Mouse (Mus musculus) lung, adult 2 months (tissue): ENCODE data around the gene Tufm. TPM values are rescaled to one million over a fixed set of nuclear protein-coding genes. Genes with fewer than 3 reads are reported as not detected.

Source experiments
- DNase-seq: peaks from one replicate; pipeline ENCODE4 v3.0.0; 2022
- H3K4me1 ChIP-seq: fragments of 200-500 bp; 2 replicates; pipeline ENCODE4 v1.6.1; 2011; ENCODE audit warnings: low read length; ENCODE audit not compliant: control insufficient read depth, insufficient read depth
- H3K4me3 ChIP-seq: fragments of 200-500 bp; replicated peaks from 2 replicates; pipeline ENCODE3; 2011; ENCODE audit warnings: low read depth, mild to moderate bottlenecking, control low read depth, low read length; ENCODE audit errors: extremely low read depth
- CTCF ChIP-seq: fragments of 200-500 bp; IDR thresholded peaks from 2 replicates; pipeline ENCODE4 v1.5.1; 2011; ENCODE audit warnings: mild to moderate bottlenecking, low read length, control low read depth; ENCODE audit not compliant: insufficient read depth
- POLR2A ChIP-seq: fragments of 200-500 bp; IDR thresholded peaks from 2 replicates; pipeline ENCODE4 v1.6.1; 2011; ENCODE audit warnings: low read depth, mild to moderate bottlenecking, control low read depth, low read length, borderline replicate concordance; ENCODE audit errors: extremely low read depth
- WGBS: fragments of 180-500 bp; shearing (Covaris S2); methylation state at CpG from one replicate; pipeline ENCODE4 v1.1.7; 2018; 5-methylcytosine and 5-hydroxymethylcytosine counted together
- polyA plus RNA-seq: library from polyadenylated mRNA; depleted of rRNA; stranded (reverse); fragments of >200 nt; gene quantifications from 2 replicates; pipeline ENCODE4 v1.2.3, GENCODE M21; 2012; rRNA removed

Gene Tufm
- polyA plus RNA-seq: 53.1 and 71.0 TPM in 2 replicates

GRCm38 (mm10) chr7:126487052-126487483 lies at the start of gene Tufm:
TSS of gene Tufm (plus strand) at chr7:126487361.
- TF ChIP-seq POLR2A: peak; percentile 10; the same call in 1 of the 2 replicates
- no peak for TF ChIP-seq CTCF
- peak; percentile 89 for DNase-seq
- Histone ChIP-seq H3K4me3 (peak within 1 kb of the TSS; percentile 81), H3K4me1 (no peaks in the 10 kb centered on the region)
- WGBS: under 1% methylated on average over 32 of the region's 32 CpGs

DNA sequence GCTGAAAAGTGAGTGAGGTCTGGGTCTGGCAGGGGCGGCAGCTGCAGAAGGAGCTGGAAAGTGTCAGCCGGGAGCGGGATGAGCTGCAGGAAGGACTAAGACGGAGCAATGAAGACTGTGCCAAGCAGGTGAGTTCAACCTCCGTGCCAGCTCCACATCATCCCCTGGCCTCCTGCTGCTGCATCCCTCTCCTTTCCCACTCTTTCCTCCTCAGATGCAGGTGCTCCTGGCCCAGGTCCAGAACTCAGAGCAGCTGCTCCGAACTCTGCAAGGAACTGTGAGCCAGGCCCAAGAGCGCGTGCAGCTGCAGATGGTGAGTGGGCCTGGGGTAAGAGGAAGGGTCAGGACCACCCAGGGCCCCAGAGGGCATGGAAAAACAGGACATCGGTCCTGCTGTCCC lies 47.0 kb upstream of the Tufm start:
- 0 out of 2 replicates have a peak, but pooled peaks cover 3% of the 10 kb centered on the region for H3K4me1 ChIP-seq
- TF ChIP-seq CTCF (no peak), POLR2A (no peak)
- DNase-seq: no peak
- 81% methylated on average over 9 of the region's 9 CpGs for WGBS
- no peak overlapping the region for H3K4me3 ChIP-seq

- Histone ChIP-seq H3K4me3 (no peak overlapping the region), H3K4me1 (no peaks in the 10 kb centered on the region)
- no peak for DNase-seq
- 94% methylated on average over 10 of the region's 10 CpGs for WGBS
- TF ChIP-seq POLR2A (no peak), CTCF (no peak)
These were observed 43.2 kb upstream of the Tufm start for GRCm38 (mm10) chr7:126443997-126444396.

GRCm38 (mm10) chr7:126444536-126444935 lies 42.6 kb upstream of the Tufm start:
- H3K4me1 ChIP-seq: no peaks in the 10 kb centered on the region
- H3K4me3 ChIP-seq: no peak overlapping the region
- no peak for DNase-seq
- 94% methylated on average over 9 of the region's 9 CpGs for WGBS
- TF ChIP-seq POLR2A (no peak), CTCF (no peak)

DNA sequence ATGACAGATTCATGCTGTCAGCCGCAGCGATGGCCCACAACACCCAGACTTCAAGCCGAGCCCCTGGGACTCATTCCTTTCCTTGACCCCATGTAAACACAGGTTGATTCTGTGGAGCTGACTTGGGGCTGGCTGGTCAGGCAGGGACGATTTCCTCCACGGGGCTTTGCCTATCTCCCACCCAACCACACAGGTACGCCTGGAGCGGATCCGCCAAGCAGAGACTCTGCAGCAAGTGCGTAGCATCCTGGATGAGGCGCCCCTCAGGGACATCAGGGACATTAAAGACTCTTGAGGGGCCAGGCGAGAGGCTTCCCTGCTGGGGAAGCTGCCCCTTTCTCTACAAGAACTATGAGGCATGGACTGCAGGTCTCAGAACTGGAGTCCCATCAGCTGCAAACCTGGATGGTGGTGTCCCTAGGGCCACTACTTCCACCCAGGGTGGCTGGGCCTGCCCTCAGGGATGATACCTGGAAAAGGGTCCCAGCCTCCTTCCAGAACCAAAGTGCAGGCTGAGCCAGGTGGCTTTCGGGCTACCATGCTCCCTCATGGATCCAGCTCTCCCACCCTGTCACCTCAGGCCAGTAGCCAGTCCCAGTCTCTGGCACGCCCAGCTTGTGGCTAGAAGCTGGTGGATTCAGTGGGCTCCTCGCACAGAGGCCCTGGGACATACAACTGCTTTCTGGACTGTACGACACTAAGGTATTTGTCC lies 41.9 kb upstream of the Tufm start:
- 95% methylated on average over 15 of the region's 15 CpGs for WGBS
- no peak for DNase-seq
- TF ChIP-seq CTCF: no peak
- no peak for TF ChIP-seq POLR2A

DNA sequence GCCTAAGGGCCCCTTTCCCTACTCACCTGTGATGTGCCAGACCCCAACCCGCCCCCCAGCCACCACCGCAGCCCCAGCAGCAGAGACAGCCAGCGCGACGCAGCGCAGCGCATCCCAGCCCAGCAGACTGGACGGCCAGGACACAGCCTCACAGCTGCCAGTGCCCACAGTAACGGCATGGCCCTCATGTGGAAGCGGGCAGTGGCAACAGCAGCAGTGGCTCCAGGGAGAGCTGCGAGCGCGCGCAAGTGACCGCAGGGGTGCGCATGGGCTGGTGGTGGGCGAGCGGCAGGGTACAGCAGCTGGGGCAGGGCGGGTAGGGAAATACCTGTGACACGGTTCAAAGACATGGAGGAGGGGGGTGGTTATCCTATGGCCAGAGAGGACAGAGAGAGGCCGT lies 40.9 kb upstream of the Tufm start:
- Histone ChIP-seq H3K4me1 (no peaks in the 10 kb centered on the region), H3K4me3 (no peak overlapping the region)
- WGBS: 93% methylated on average over 21 of the region's 21 CpGs
- no peak for TF ChIP-seq CTCF
- no peak for TF ChIP-seq POLR2A
- DNase-seq: no peak

More for the DNA sequence above, 41.9 kb upstream of the Tufm start:
- H3K4me1 ChIP-seq: no peaks in the 10 kb centered on the region
- H3K4me3 ChIP-seq: no peak overlapping the region

GRCm38 (mm10) chr7:126448481-126448880 lies 38.7 kb upstream of the Tufm start:
- 86% methylated on average over 19 of the region's 19 CpGs for WGBS
- H3K4me3 ChIP-seq: no peak overlapping the region
- H3K4me1 ChIP-seq: no peaks in the 10 kb centered on the region
- no peak for DNase-seq
- TF ChIP-seq CTCF (no peak), POLR2A (no peak)

DNA sequence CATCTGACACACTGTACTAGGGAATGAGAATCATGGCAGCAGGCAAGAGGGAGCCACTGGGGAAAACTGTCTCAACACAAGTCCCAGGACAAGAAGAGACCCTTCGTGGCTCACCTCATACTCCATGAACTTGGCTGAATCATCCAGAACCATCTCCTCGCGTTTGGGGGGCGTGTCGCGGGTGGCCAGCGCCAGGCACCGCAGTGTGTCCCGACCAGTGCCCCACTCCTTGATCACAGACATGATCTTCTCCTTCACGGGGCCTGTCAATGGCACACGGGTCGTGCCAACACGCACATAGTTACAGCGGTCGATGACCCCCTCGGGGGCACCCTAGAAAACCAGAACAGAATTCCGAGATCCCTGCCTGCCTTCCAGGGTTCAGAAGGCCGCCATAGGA lies 37.2 kb upstream of the Tufm start:
- TF ChIP-seq CTCF (no peak), POLR2A (no peak)
- no peak for DNase-seq
- H3K4me1 ChIP-seq: no peaks in the 10 kb centered on the region
- no peak overlapping the region for H3K4me3 ChIP-seq
- WGBS: 91% methylated on average over 18 of the region's 18 CpGs

GRCm38 (mm10) chr7:126450641-126451040 lies 36.5 kb upstream of the Tufm start:
- TF ChIP-seq POLR2A (no peak), CTCF (no peak)
- Histone ChIP-seq H3K4me1 (no peaks in the 10 kb centered on the region), H3K4me3 (no peak overlapping the region)
- DNase-seq: no peak
- 81% methylated on average over 6 of the region's 6 CpGs for WGBS

GRCm38 (mm10) chr7:126452244-126452643 lies 34.9 kb upstream of the Tufm start:
- 87% methylated on average over 3 of the region's 3 CpGs for WGBS

More at GRCm38 (mm10) chr7:126452244-126452643, 34.9 kb upstream of the Tufm start:
- Histone ChIP-seq H3K4me1 (no peaks in the 10 kb centered on the region), H3K4me3 (no peak overlapping the region)
- no peak for DNase-seq
- TF ChIP-seq POLR2A (no peak), CTCF (no peak)
